Mouse (Mus musculus): ENCODE data around the gene A630001G21Rik. TPM values are rescaled to one million over a fixed set of nuclear protein-coding genes. Genes with fewer than 3 reads are reported as not detected.
A peak's percentile ranks its signal among the peaks of the same experiment; 100 is the strongest.

A630001G21Rik gene
- polyA plus RNA-seq, 1 experiment: 0.02 TPM

- no peak overlapping the region for H3K4me2 ChIP-seq (ENCODE audit: low read depth)
- H3K36me3 ChIP-seq (ENCODE audit: control insufficient read depth, insufficient read depth): no peaks in the 10 kb centered on the region
- no peak overlapping the region for H3ac ChIP-seq (ENCODE audit: control insufficient read depth, insufficient read length)
- TF ChIP-seq POLR2AphosphoS2 (IDR thresholded peaks at IDR 0.05; ENCODE audit: insufficient read length, low read depth): no peak
- TF ChIP-seq MYOG (IDR thresholded peaks at IDR 0.05; ENCODE audit: control insufficient read depth in 1 of 3, insufficient read depth in 1 of 3, insufficient read length in 2 of 3, low read depth in 2 of 3): peak in 1 of 3 experiments; percentile 70
- no peak for TF ChIP-seq E2F4 (IDR thresholded peaks at IDR 0.05; ENCODE audit: insufficient read depth)
- no peak for TF ChIP-seq CEBPB (IDR thresholded peaks at IDR 0.05; ENCODE audit: insufficient read depth, poor library complexity, severe bottlenecking)
- no peak for TF ChIP-seq REST (IDR thresholded peaks at IDR 0.05; ENCODE audit: insufficient read depth, insufficient read length)
- TF ChIP-seq USF1 (IDR thresholded peaks at IDR 0.05; ENCODE audit: low read depth): no peak
- TF ChIP-seq MAX (IDR thresholded peaks at IDR 0.05; ENCODE audit: low read depth): no peak
- no peak for TF ChIP-seq TCF3 (IDR thresholded peaks at IDR 0.05; ENCODE audit: insufficient read length, low read depth)
- TF ChIP-seq MYOD1 (IDR thresholded peaks at IDR 0.05; ENCODE audit: control insufficient read depth in 1 of 3, insufficient read length in 2 of 3, low read depth in 2 of 3): peak in 2 of 3 experiments; percentile 27 to 78
- peak; percentile 21 for TF ChIP-seq TCF12 (IDR thresholded peaks at IDR 0.05; ENCODE audit: insufficient read depth, poor library complexity, severe bottlenecking)
- TF ChIP-seq SRF (IDR thresholded peaks at IDR 0.05; ENCODE audit: control insufficient read depth, insufficient read length, low read depth): no peak
- TF ChIP-seq POLR2A (IDR thresholded peaks at IDR 0.05; ENCODE audit: insufficient read length, low read depth): no peak
- no peaks in the 10 kb centered on the region for H3K27me3 ChIP-seq (ENCODE audit: control insufficient read depth, insufficient read depth, insufficient read length)
- no peaks in the 10 kb centered on the region for H3K79me2 ChIP-seq (ENCODE audit: control insufficient read depth, insufficient read depth)
- H3K4me3 ChIP-seq: no peak overlapping the region
Measured at GRCm38 (mm10) chr1:85764291-85764690, 14.2 kb downstream of the A630001G21Rik start.

GRCm38 (mm10) chr1:85763386-85763785 is 15.1 kb downstream of the A630001G21Rik start:
- H3K4me2 ChIP-seq (ENCODE audit: low read depth): no peak overlapping the region
- H3ac ChIP-seq (ENCODE audit: control insufficient read depth, insufficient read length): no peak overlapping the region
- no peak for TF ChIP-seq REST (IDR thresholded peaks at IDR 0.05; ENCODE audit: insufficient read depth, insufficient read length)
- TF ChIP-seq TCF12 (IDR thresholded peaks at IDR 0.05; ENCODE audit: insufficient read depth, poor library complexity, severe bottlenecking): no peak
- TF ChIP-seq TCF3 (IDR thresholded peaks at IDR 0.05; ENCODE audit: insufficient read length, low read depth): no peak
- no peak for TF ChIP-seq SRF (IDR thresholded peaks at IDR 0.05; ENCODE audit: control insufficient read depth, insufficient read length, low read depth)
- H3K36me3 ChIP-seq (ENCODE audit: control insufficient read depth, insufficient read depth): no peaks in the 10 kb centered on the region
- H3K27me3 ChIP-seq (ENCODE audit: control insufficient read depth, insufficient read depth, insufficient read length): no peaks in the 10 kb centered on the region
- no peaks in the 10 kb centered on the region for H3K79me2 ChIP-seq (ENCODE audit: control insufficient read depth, insufficient read depth)
- no peak overlapping the region for H3K4me3 ChIP-seq

- Histone ChIP-seq H3K79me2 (ENCODE audit: control insufficient read depth, insufficient read depth) (no peaks in the 10 kb centered on the region), H3ac (ENCODE audit: control insufficient read depth, insufficient read length) (no peak overlapping the region), H3K4me3 (no peak overlapping the region), H3K36me3 (ENCODE audit: control insufficient read depth, insufficient read depth) (no peaks in the 10 kb centered on the region), H3K27me3 (ENCODE audit: control insufficient read depth, insufficient read depth, insufficient read length) (no peaks in the 10 kb centered on the region), H3K4me2 (ENCODE audit: low read depth) (no peak overlapping the region)
- no peak for TF ChIP-seq POLR2AphosphoS2 (IDR thresholded peaks at IDR 0.05; ENCODE audit: insufficient read length, low read depth)
Measured at GRCm38 (mm10) chr1:85761665-85762064, 16.8 kb downstream of the A630001G21Rik start.

GRCm38 (mm10) chr1:85758969-85759293 is 19.5 kb downstream of the A630001G21Rik start:
- no peaks in the 10 kb centered on the region for H3K27me3 ChIP-seq (ENCODE audit: control insufficient read depth, insufficient read depth, insufficient read length)
- H3K4me3 ChIP-seq: no peak overlapping the region
- no peaks in the 10 kb centered on the region for H3K36me3 ChIP-seq (ENCODE audit: control insufficient read depth, insufficient read depth)
- no peak overlapping the region for H3ac ChIP-seq (ENCODE audit: control insufficient read depth, insufficient read length)
- H3K79me2 ChIP-seq (ENCODE audit: control insufficient read depth, insufficient read depth): no peaks in the 10 kb centered on the region
- TF ChIP-seq MYOD1 (IDR thresholded peaks at IDR 0.05; ENCODE audit: control insufficient read depth in 1 of 3, insufficient read length in 2 of 3, low read depth in 2 of 3): no peak
- no peak for TF ChIP-seq CEBPB (IDR thresholded peaks at IDR 0.05; ENCODE audit: insufficient read depth, poor library complexity, severe bottlenecking)
- TF ChIP-seq POLR2A (IDR thresholded peaks at IDR 0.05; ENCODE audit: insufficient read length, low read depth): no peak
- no peak for TF ChIP-seq MYOG (IDR thresholded peaks at IDR 0.05; ENCODE audit: control insufficient read depth in 1 of 3, insufficient read depth in 1 of 3, insufficient read length in 2 of 3, low read depth in 2 of 3)
- TF ChIP-seq REST (IDR thresholded peaks at IDR 0.05; ENCODE audit: insufficient read depth, insufficient read length): no peak
- no peak for TF ChIP-seq TCF3 (IDR thresholded peaks at IDR 0.05; ENCODE audit: insufficient read length, low read depth)
- no peak for TF ChIP-seq TCF12 (IDR thresholded peaks at IDR 0.05; ENCODE audit: insufficient read depth, poor library complexity, severe bottlenecking)
- H3K4me2 ChIP-seq (ENCODE audit: low read depth): peak overlapping the region; percentile 31

- peak overlapping the region; percentile 31 for H3K4me2 ChIP-seq (ENCODE audit: low read depth)
- H3ac ChIP-seq (ENCODE audit: control insufficient read depth, insufficient read length): no peak overlapping the region
- no peak for TF ChIP-seq USF1 (IDR thresholded peaks at IDR 0.05; ENCODE audit: low read depth)
- TF ChIP-seq MYOD1 (IDR thresholded peaks at IDR 0.05; ENCODE audit: control insufficient read depth in 1 of 3, insufficient read length in 2 of 3, low read depth in 2 of 3): peak in 1 of 3 experiments; percentile 39
- peak in 2 of 3 experiments; percentile 1 to 40 for TF ChIP-seq MYOG (IDR thresholded peaks at IDR 0.05; ENCODE audit: control insufficient read depth in 1 of 3, insufficient read depth in 1 of 3, insufficient read length in 2 of 3, low read depth in 2 of 3)
- H3K79me2 ChIP-seq (ENCODE audit: control insufficient read depth, insufficient read depth): no peaks in the 10 kb centered on the region
- no peaks in the 10 kb centered on the region for H3K27me3 ChIP-seq (ENCODE audit: control insufficient read depth, insufficient read depth, insufficient read length)
- no peak overlapping the region for H3K4me3 ChIP-seq
- no peaks in the 10 kb centered on the region for H3K36me3 ChIP-seq (ENCODE audit: control insufficient read depth, insufficient read depth)
Measured at GRCm38 (mm10) chr1:85758231-85758968, 20.0 kb downstream of the A630001G21Rik start.

Measured in myocyte (in vitro differentiated cells).